Mouse (Mus musculus) T-cell, adult 2 months (primary cell): Measurements from ENCODE around the gene Gm20931.
"Not testable (repeated sequence)": the region's sequence is repeated elsewhere in the genome, so short reads cannot be mapped to it uniquely, and the experiment has no call there.

ENCODE experiments used
- DNase-seq: peaks from one replicate; pipeline ENCODE4 v3.0.0; 2022; ENCODE audit warnings: low spot score

Gene Gm20931

GRCm38 (mm10) chrY:55213420-55213819, at the start of gene Gm20931:
TSS of gene Gm20931 (plus strand) at chrY:55213720.
- not testable (repeated sequence) for DNase-seq
